Mouse (Mus musculus) liver, adult 2 months (tissue): Measurements from ENCODE around the gene Slc35f5.

Experiments
- CTCF ChIP-seq: fragments of 200-500 bp; IDR thresholded peaks from 2 replicates; pipeline ENCODE4 v1.5.1; 2011; ENCODE audit warnings: low read depth, low read length, control low read depth
- POLR2A ChIP-seq: fragments of 200-500 bp; IDR thresholded peaks from 2 replicates; pipeline ENCODE4 v1.6.1; 2011; ENCODE audit warnings: low read length, control low read depth; ENCODE audit not compliant: insufficient read depth; ENCODE audit errors: extremely low read depth

- no peak for TF ChIP-seq POLR2A
- TF ChIP-seq CTCF = no peak
These were observed 1.1 kb upstream of the Slc35f5 start for GRCm38 (mm10) chr1:125559261-125559660.
